Mouse (Mus musculus): Measurements from ENCODE around the gene Usp26. TPM values are rescaled to one million over a fixed set of nuclear protein-coding genes. Genes with fewer than 3 reads are reported as not detected.

Usp26 gene
- total RNA-seq (2021) = not detected
- long read RNA-seq, experiment 1, partial matches to known transcripts = 0 of 1 reads
- long read RNA-seq, experiment 1, other reads (novel, unspliced or antisense) = 1 of 1 reads
- long read RNA-seq, experiment 2 = 0 reads

- no peak for TF ChIP-seq CTCF (conservative IDR thresholded peaks at IDR 0.05)
- no peak within 1 kb of the TSS for H3K27ac ChIP-seq
- H3K4me3 ChIP-seq = no peak within 1 kb of the TSS
- DNase-seq (ENCODE audit: low spot score in 2 of 2) = no peak
Observed at GRCm38 (mm10) chrX:51801133-51801532, at the start of gene Usp26. TSS of gene Usp26 (minus strand) at chrX:51801233.

- DNase-seq (ENCODE audit: low spot score in 2 of 2) = no peak
- H3K27ac ChIP-seq = no peak overlapping the region
- no peak for TF ChIP-seq CTCF (conservative IDR thresholded peaks at IDR 0.05)
- no peak overlapping the region for H3K4me3 ChIP-seq
Observed at GRCm38 (mm10) chrX:51814466-51815247, 13.6 kb upstream of the Usp26 start.

- peak in 1 of 2 experiments; percentile 32 for DNase-seq (ENCODE audit: low spot score in 2 of 2)
- peak; percentile 70 for TF ChIP-seq CTCF (conservative IDR thresholded peaks at IDR 0.05)
- H3K4me3 ChIP-seq = no peak overlapping the region
- no peak overlapping the region for H3K27ac ChIP-seq
Observed at GRCm38 (mm10) chrX:51767457-51767856, 33.6 kb downstream of the Usp26 start.

- Histone ChIP-seq H3K4me3 (no peak overlapping the region), H3K27ac (no peak overlapping the region)
- peak; percentile 84 for TF ChIP-seq CTCF (conservative IDR thresholded peaks at IDR 0.05)
- DNase-seq (ENCODE audit: low spot score in 2 of 2) = peak in 1 of 2 experiments; percentile 52
Observed at GRCm38 (mm10) chrX:51736450-51736849, 64.6 kb downstream of the Usp26 start.

- DNase-seq (ENCODE audit: low spot score in 2 of 2) = no peak
- TF ChIP-seq CTCF (conservative IDR thresholded peaks at IDR 0.05) = no peak
- no peak overlapping the region for H3K4me3 ChIP-seq
- no peak overlapping the region for H3K27ac ChIP-seq
Observed at GRCm38 (mm10) chrX:51714086-51714745, 86.8 kb downstream of the Usp26 start.

GRCm38 (mm10) chrX:51712996-51713395, 88.0 kb downstream of the Usp26 start:
- no peak for TF ChIP-seq CTCF (conservative IDR thresholded peaks at IDR 0.05)
- no peak for DNase-seq (ENCODE audit: low spot score in 2 of 2)
- Histone ChIP-seq H3K4me3 (no peak overlapping the region), H3K27ac (no peak overlapping the region)

Other genes with a start within 250 kb of the Usp26 start
- 10 to 100 TPM; 24.0 to 25.9 TPM for gene Hs6st2, start 119.4 kb downstream of the Usp26 start, total RNA-seq (2021)
- not detected for gene 1700080O16Rik, start 171.5 kb upstream of the Usp26 start, total RNA-seq (2021)